Mouse (Mus musculus) midbrain, embryonic 12.5 days (tissue): ENCODE data around the gene Kcnd3. TPM values are rescaled to one million over a fixed set of nuclear protein-coding genes. Genes with fewer than 3 reads are reported as not detected.

ENCODE experiments used
- ATAC-seq: fragments of 200-750 bp; cut with Nextera tagmentation; 2 replicates; pipeline ENCODE4 v1.8.0; 2017; ENCODE audit warnings: low read depth, moderate TSS enrichment, moderate library complexity; ENCODE audit not compliant: low FRiP score
- H3K27ac ChIP-seq: fragments of 300-500 bp; sonication (generic); replicated peaks from 2 replicates; pipeline ENCODE4 v1.5.1; 2016; ENCODE audit warnings: mild to moderate bottlenecking
- H3K27me3 ChIP-seq: fragments of 300-500 bp; sonication (generic); 2 replicates; pipeline ENCODE4 v1.6.1; 2016; ENCODE audit warnings: mild to moderate bottlenecking
- H3K36me3 ChIP-seq: fragments of 300-500 bp; sonication (generic); 2 replicates; pipeline ENCODE4 v1.6.1; 2016
- H3K4me1 ChIP-seq: fragments of 300-500 bp; sonication (generic); 2 replicates; pipeline ENCODE4 v1.6.1; 2016
- H3K4me2 ChIP-seq: fragments of 300-500 bp; sonication (generic); replicated peaks from 2 replicates; pipeline ENCODE4 v1.6.1; 2016; ENCODE audit warnings: mild to moderate bottlenecking, moderate library complexity
- H3K4me3 ChIP-seq: fragments of 300-500 bp; sonication (generic); 2 replicates; pipeline ENCODE4 v1.5.1; 2016; ENCODE audit warnings: mild to moderate bottlenecking
- H3K9ac ChIP-seq: fragments of 300-500 bp; sonication (generic); replicated peaks from 2 replicates; pipeline ENCODE4 v1.6.1; 2016; ENCODE audit warnings: mild to moderate bottlenecking, moderate library complexity
- H3K9me3 ChIP-seq: fragments of 300-500 bp; sonication (generic); 2 replicates; pipeline ENCODE4 v1.6.1; 2016; ENCODE audit warnings: mild to moderate bottlenecking
- WGBS: fragments of 180-500 bp; shearing (Covaris S2); methylation state at CpG from one replicate; pipeline ENCODE4 v1.1.7; 2016; 5-methylcytosine and 5-hydroxymethylcytosine counted together
- polyA plus RNA-seq: library from polyadenylated mRNA; unstranded; fragments of >200 nt; fragmentation: Nextera tagmentation; extraction: Ambion mirVana; gene quantifications from 2 replicates; pipeline ENCODE4 v1.2.1, GENCODE M21; 2016

Gene Kcnd3
- polyA plus RNA-seq, 1 experiment from 2014 or later, result 5.1 TPM

DNA sequence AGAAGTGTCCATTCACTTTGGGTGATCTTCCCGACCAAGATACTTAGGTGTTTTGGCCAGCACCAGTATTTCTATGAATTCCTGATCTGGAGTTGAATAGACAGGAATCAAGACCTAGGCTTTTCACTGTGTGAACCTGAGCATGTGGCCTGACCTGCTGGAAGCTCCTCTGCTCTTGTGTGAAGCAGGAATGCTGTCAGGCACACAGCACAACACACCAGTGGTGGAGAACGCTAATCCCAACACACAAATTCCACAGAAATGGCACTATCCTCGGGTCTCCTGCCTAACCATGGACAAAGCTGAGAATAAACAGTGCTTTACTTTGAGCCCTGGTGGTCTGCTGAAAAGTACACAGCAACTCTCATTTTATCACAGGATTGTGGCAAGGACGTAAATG, 268.4 kb downstream of the Kcnd3 start:
- 85% methylated on average over 4 of the region's 4 CpGs for WGBS
- Histone ChIP-seq H3K9me3 (no peaks in the 10 kb centered on the region), H3K4me3 (no peak overlapping the region)

DNA sequence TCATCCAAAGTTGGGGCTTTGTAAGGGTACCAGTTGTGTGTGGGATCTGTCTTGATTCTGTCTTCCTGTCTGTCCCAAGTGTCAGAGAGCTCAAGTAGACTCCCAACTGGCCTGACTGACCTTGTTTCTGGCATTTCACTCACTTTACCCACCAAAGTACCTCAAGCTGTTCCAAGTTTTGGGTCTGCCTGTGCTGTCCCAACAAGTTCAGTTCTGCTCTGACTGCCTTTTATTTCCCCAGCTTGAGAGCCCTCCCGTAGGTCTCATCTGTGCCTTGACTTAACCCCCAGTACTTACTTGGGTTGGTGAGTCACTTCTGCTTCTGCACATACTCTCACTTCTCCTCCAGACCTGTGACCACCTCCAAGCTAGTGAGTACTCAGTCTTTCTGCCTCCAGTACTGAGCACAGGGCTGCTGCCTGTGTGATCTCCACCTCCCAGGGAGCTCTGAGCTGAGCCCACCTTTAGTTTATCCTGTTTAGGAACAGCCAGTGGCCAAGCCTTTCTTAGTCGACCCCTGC, 269.6 kb downstream of the Kcnd3 start:
- Histone ChIP-seq H3K27me3 (no peaks in the 10 kb centered on the region), H3K4me3 (no peak overlapping the region), H3K4me2 (no peak overlapping the region), H3K36me3 (no peaks in the 10 kb centered on the region), H3K27ac (no peak overlapping the region), H3K9ac (no peak overlapping the region), H3K4me1 (peaks cover 7% of the 10 kb centered on the region; the same call in 1 of the 2 replicates), H3K9me3 (no peaks in the 10 kb centered on the region)
- WGBS, result 74% methylated on average over 2 of the region's 2 CpGs
- no peak for ATAC-seq

More for the DNA sequence above, 268.4 kb downstream of the Kcnd3 start:
- Histone ChIP-seq H3K9ac (no peak overlapping the region), H3K4me1 (peaks cover 7% of the 10 kb centered on the region; the same call in 1 of the 2 replicates), H3K4me2 (no peak overlapping the region), H3K27me3 (no peaks in the 10 kb centered on the region), H3K27ac (no peak overlapping the region), H3K36me3 (no peaks in the 10 kb centered on the region)
- no peak for ATAC-seq

DNA sequence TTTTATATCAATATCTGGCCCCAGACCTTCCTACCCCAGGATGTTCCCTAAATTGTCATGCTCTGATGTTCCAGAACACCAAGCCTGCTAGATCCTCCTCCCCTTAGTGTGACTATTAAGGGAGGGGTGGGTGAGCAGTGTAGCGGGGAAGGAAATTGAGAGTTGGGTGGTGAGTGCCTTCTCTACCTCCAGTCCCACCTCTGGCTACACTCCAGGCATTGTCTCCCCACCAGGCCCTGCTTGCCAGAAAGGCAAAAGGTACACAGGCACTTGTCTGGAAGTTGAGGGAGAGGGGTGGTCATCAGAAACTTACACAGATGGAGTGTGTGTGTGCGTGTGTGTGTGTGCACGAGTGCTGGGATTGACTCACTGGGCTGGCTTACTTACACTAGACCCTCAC, 270.4 kb downstream of the Kcnd3 start:
- peaks cover 7% of the 10 kb centered on the region; the same call in 1 of the 2 replicates for H3K4me1 ChIP-seq
- no peak overlapping the region for H3K4me2 ChIP-seq
- 94% methylated on average over 3 of the region's 3 CpGs for WGBS
- H3K36me3 ChIP-seq, result no peaks in the 10 kb centered on the region
- ATAC-seq, result no peak
- no peaks in the 10 kb centered on the region for H3K9me3 ChIP-seq
- no peak overlapping the region for H3K4me3 ChIP-seq
- H3K27me3 ChIP-seq, result no peaks in the 10 kb centered on the region
- no peak overlapping the region for H3K9ac ChIP-seq
- H3K27ac ChIP-seq, result no peak overlapping the region

Other genes with a start within 250 kb of the Kcnd3 start
- gene Ddx20, start 235.2 kb downstream of the Kcnd3 start, polyA plus RNA-seq, result 39.7 and 42.4 TPM in 2 replicates